Mouse (Mus musculus) small intestine, adult 2 months (tissue): ENCODE measurements at regions not wholly inside any gene's neighbourhood (a gene's known extent, or its start where the extent isn't known, plus 50 kb on each side); places are given as distances from the start of the nearest gene placed in this dataset.

Experiments used
- H3K27ac ChIP-seq: fragments of 200-500 bp; 2 replicates; pipeline ENCODE4 v1.5.1; 2012; ENCODE audit warnings: low read depth, low read length, control low read depth, inconsistent platforms; ENCODE audit not compliant: insufficient read depth
- H3K27me3 ChIP-seq: fragments of 200-500 bp; 2 replicates; pipeline ENCODE4 v1.6.1; 2012; ENCODE audit warnings: mild to moderate bottlenecking, moderate library complexity, low read length, inconsistent platforms; ENCODE audit not compliant: control insufficient read depth, insufficient read depth
- H3K36me3 ChIP-seq: fragments of 200-500 bp; 2 replicates; pipeline ENCODE4 v1.6.1; 2012; ENCODE audit warnings: mild to moderate bottlenecking, low read length, control low read depth, inconsistent platforms; ENCODE audit not compliant: control insufficient read depth, insufficient read depth
- H3K4me1 ChIP-seq: fragments of 200-500 bp; 2 replicates; pipeline ENCODE4 v1.6.1; 2012; ENCODE audit warnings: low read length, inconsistent platforms, mixed read lengths; ENCODE audit not compliant: control insufficient read depth, insufficient read depth, insufficient read length
- H3K4me3 ChIP-seq: fragments of 200-500 bp; 2 replicates; pipeline ENCODE4 v1.5.1; 2012; ENCODE audit warnings: low read depth, mild to moderate bottlenecking, control low read depth, inconsistent platforms, low read length, moderate library complexity
- CTCF ChIP-seq: fragments of 200-500 bp; IDR thresholded peaks from 2 replicates; pipeline ENCODE4 v1.5.1; 2012; ENCODE audit warnings: low read depth, mild to moderate bottlenecking, control low read depth, inconsistent platforms, low read length, moderate library complexity, mixed read lengths; ENCODE audit not compliant: insufficient replicate concordance, insufficient read length; ENCODE audit errors: extremely low read depth
- POLR2A ChIP-seq: fragments of 200-500 bp; IDR thresholded peaks from 2 replicates; pipeline ENCODE4 v1.6.1; 2012; ENCODE audit warnings: low read depth, mild to moderate bottlenecking, control low read depth, inconsistent platforms, low read length, moderate library complexity
- WGBS: fragments of 180-500 bp; shearing (Covaris S2); methylation state at CpG from one replicate; pipeline ENCODE4 v1.1.7; 2018; 5-methylcytosine and 5-hydroxymethylcytosine counted together

DNA sequence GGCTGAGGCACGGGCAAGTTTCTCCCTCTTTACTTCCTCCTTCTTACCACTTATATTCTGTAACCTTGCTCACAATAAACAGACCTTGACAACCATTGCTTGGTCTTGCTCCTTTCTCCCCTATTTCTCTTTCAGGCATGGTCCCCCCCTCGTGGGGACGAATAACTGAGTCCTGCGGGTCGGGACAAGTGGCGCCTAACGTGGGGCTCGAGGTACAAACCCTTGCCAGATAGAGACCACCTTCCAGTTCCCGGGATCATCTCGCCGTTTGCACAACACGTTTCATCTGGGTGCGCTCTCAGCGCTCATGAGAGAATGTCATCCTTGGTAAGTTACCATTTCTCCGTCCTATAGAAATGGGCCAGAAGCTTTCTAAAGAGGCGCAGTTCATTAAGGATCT, 79.6 kb upstream of the Foxn3 start:
- no peaks in the 10 kb centered on the region for H3K27me3 ChIP-seq
- peak overlapping the region; percentile 27; the same call in 1 of the 2 replicates for H3K27ac ChIP-seq
- TF ChIP-seq CTCF (no peak), POLR2A (no peak)
- peaks cover 3% of the 10 kb centered on the region; the same call in 1 of the 2 replicates for H3K4me1 ChIP-seq
- no peak overlapping the region for H3K4me3 ChIP-seq
- WGBS: 93% methylated on average over 16 of the region's 16 CpGs
- H3K36me3 ChIP-seq: no peaks in the 10 kb centered on the region

DNA sequence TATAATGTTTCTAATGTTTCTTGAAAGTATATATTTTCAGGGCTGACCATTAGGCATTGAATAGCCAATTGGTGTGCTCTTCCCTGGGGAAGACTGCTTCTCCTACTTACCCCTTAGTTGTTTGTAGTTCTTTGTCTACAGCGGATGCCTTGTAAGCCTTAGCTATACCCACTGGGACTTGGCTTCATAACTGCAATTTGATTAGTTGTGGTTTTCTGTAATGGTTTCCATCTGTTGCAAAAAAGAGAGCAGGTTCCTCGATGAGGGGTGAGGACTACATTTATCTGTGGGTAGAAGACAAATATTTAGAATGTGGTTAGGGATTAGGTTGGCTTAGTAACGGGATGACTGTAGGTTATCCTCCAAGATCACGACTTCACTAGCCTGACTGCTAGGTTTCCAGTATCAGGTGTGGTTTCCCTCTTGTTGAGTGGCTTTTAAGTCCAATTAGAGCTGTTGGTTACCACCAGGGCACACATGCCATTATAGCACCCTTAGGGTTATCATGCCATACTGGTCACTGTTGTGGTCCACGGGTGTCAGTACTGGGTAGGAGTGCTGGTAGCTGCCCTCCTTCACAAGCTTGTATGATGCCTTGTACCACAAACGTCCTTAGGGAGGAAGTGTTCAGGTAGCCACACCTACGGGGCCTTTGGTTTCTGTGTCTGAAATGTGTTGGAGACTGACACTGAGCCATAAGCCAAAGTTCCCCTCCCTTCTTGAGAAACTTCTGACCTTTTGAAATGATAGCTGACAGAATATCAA, 78.9 kb upstream of the Foxn3 start:
- H3K4me3 ChIP-seq: no peak overlapping the region
- 70% methylated on average over 7 of the region's 7 CpGs for WGBS
- no peaks in the 10 kb centered on the region for H3K36me3 ChIP-seq
- peaks cover 3% of the 10 kb centered on the region; the same call in 1 of the 2 replicates for H3K4me1 ChIP-seq
- no peak for TF ChIP-seq CTCF
- TF ChIP-seq POLR2A: no peak
- H3K27ac ChIP-seq: peak overlapping the region; percentile 46
- H3K27me3 ChIP-seq: no peaks in the 10 kb centered on the region

DNA sequence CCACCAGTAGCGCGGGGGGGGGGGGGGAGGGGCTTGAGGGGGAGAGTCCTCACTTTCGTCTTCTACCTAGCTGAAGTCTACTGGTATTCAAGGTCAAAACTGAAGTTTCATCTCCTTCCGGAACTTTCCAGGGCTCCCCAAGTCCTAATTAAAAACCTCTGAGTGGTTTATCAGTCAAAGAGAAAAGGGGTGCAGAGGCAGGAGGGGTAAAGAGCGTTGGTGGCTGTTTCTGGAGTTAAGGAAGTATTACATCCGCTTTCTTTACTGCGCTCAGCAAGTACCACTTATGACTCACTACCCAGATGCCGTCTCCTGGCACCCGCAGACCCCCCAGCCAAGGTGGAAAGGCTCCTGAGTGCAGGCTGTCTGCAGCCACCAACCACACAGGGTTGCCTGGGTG, 77.9 kb upstream of the Foxn3 start:
- TF ChIP-seq CTCF (no peak), POLR2A (no peak)
- no peak overlapping the region for H3K4me3 ChIP-seq
- WGBS: 49% methylated on average over 8 of the region's 9 CpGs

DNA sequence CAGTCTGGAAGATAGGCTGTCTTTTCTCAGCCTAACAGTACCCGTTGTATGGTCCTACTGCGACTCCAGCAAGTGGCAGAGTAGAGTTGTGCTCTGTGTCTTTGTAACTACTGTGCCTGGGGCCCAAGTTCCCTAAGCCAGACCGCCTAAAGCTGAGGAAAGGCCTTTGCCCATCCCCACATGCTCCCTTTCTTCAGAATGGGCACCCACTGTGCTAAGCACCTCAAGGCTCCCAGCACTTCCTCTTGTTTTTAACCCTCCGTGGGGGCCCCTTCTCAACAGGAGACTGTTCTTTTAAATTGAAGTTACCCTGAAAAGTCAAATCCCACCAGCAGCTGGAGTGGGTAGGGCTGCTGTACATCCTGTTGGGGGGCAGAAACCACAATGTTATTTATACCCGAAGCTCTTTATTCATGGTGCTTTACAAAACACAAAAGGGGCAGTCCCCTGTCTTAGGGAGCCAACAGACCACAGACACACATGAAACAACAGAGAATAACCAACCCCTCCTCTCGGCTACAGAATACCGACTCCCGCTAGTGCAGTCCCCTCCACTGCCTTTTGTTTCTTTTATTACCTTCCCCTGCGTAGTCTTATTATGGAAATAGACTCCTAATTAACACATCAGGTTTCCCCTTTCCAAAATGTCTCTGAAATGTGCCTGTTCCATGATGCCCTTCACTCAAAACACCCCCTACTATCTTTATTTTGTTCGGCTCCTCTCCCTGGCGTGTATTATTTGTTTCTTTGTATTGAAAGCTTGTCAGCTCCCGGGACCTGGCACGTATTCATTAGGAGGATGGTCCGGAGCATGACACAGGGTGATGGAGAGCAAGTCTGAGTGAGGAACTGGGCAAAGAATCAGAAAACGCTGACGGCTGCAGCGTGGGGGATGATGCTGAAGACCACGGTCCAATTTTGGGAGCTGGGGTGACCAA, 77.1 kb upstream of the Foxn3 start:
- TF ChIP-seq CTCF (no peak), POLR2A (no peak)
- peak overlapping the region; percentile 43 for H3K4me3 ChIP-seq
- H3K4me1 ChIP-seq: peaks cover 3% of the 10 kb centered on the region; the same call in 1 of the 2 replicates
- H3K27me3 ChIP-seq: no peaks in the 10 kb centered on the region
- peak overlapping the region; percentile 54 for H3K27ac ChIP-seq
- 48% methylated on average over 18 of the region's 18 CpGs for WGBS
- no peaks in the 10 kb centered on the region for H3K36me3 ChIP-seq

More for the DNA sequence above, 77.9 kb upstream of the Foxn3 start:
- Histone ChIP-seq H3K27me3 (no peaks in the 10 kb centered on the region), H3K36me3 (no peaks in the 10 kb centered on the region), H3K4me1 (peaks cover 3% of the 10 kb centered on the region; the same call in 1 of the 2 replicates), H3K27ac (peak overlapping the region; percentile 35; the same call in 1 of the 2 replicates)

DNA sequence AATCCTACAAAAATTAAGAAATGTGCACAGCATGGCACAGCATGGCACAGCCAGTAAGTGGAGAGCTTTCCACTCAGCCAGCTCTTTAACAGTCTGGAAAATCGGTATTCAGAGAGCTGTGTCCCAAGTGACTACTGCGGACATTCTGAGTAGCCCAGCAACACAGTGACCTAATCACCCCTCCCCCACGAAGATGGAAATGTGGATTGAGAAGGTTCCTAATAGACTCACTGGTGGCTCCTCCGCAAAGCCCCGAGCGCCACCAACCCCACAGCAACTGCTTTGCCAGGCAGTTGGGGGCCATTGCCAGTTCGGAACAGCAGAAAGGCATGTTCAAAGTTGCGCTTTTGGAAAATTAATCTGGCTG, 76.4 kb upstream of the Foxn3 start:
- Histone ChIP-seq H3K4me3 (no peak overlapping the region), H3K27ac (no peak overlapping the region), H3K36me3 (no peaks in the 10 kb centered on the region), H3K4me1 (peaks cover 3% of the 10 kb centered on the region; the same call in 1 of the 2 replicates), H3K27me3 (no peaks in the 10 kb centered on the region)
- TF ChIP-seq POLR2A: no peak
- 66% methylated on average over 8 of the region's 8 CpGs for WGBS

DNA sequence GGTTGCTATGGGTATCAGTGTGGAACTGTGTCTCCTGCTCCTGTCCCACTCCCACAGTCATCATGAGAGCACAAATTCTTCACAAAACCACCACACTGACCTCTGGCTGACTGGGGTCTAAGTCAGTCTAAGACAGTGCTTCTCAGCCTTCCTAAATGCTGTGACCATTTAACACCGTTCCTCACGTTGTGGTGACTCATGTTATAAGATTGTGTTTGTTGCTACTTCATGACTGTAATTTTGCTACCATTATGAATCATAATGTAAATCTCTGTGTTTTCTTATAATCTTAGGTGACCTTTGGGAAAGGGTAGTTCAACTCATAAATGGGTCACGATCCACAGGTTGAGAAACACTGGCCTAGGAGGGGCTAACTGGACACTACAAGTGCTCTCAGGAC, 75.7 kb upstream of the Foxn3 start:
- Histone ChIP-seq H3K4me3 (no peak overlapping the region), H3K27ac (no peak overlapping the region), H3K36me3 (no peaks in the 10 kb centered on the region), H3K27me3 (no peaks in the 10 kb centered on the region), H3K4me1 (peaks cover 3% of the 10 kb centered on the region; the same call in 1 of the 2 replicates)
- 80% methylated on average over 3 of the region's 3 CpGs for WGBS
- no peak for TF ChIP-seq POLR2A

DNA sequence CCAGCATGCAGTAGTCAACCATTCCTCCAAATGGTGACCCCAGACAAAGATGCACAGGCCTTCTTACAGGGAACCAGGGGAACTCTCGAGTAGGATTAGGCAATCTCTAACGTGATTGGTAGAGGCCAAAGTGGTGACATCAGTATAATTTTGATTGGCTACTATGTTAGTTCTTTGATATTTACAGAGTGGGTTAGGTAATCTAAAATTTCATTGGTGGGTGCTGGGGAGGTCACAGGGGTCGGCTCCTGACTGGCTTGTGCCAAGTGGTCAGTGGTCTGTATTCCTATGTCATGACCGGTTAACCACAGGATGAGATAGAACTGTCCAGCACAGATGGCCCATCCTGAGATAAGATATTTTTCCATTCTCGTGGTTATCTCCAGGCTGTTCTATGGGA, 74.6 kb upstream of the Foxn3 start:
- Histone ChIP-seq H3K4me1 (peaks cover 3% of the 10 kb centered on the region; the same call in 1 of the 2 replicates), H3K4me3 (no peak overlapping the region), H3K27me3 (no peaks in the 10 kb centered on the region), H3K27ac (no peak overlapping the region), H3K36me3 (no peaks in the 10 kb centered on the region)
- TF ChIP-seq CTCF: no peak
- no peak for TF ChIP-seq POLR2A
- WGBS: 75% methylated on average over 5 of the region's 5 CpGs
